Mouse (Mus musculus) forebrain, embryonic 10.5 days (tissue): ENCODE results near the gene Slc18a2. TPM values are rescaled to one million over a fixed set of nuclear protein-coding genes. Genes with fewer than 3 reads are reported as not detected.
A peak's percentile ranks its signal among the peaks of the same experiment; 100 is the strongest.

Experiments
- DNase-seq: peaks from one replicate; pipeline ENCODE4 v3.0.0-alpha.2; 2017; ENCODE audit warnings: low spot score; ENCODE audit errors: extremely low spot score
- H3K27ac ChIP-seq: fragments of 300-500 bp; sonication (generic); 2 replicates; pipeline ENCODE4 v1.5.1; 2016; ENCODE audit warnings: mild to moderate bottlenecking
- H3K27me3 ChIP-seq: fragments of 300-500 bp; sonication (generic); 2 replicates; pipeline ENCODE4 v1.6.1; 2016; ENCODE audit warnings: mild to moderate bottlenecking; ENCODE audit not compliant: poor library complexity, severe bottlenecking
- H3K36me3 ChIP-seq: fragments of 300-500 bp; sonication (generic); replicated peaks from 2 replicates; pipeline ENCODE4 v1.6.1; 2016; ENCODE audit warnings: mild to moderate bottlenecking, moderate library complexity
- H3K4me1 ChIP-seq: fragments of 300-500 bp; sonication (generic); 2 replicates; pipeline ENCODE4 v1.6.1; 2016
- H3K4me3 ChIP-seq: fragments of 300-500 bp; sonication (generic); 2 replicates; pipeline ENCODE4 v1.5.1; 2016; ENCODE audit warnings: mild to moderate bottlenecking, moderate library complexity
- H3K9me3 ChIP-seq: fragments of 300-500 bp; sonication (generic); 2 replicates; pipeline ENCODE4 v1.6.1; 2016; ENCODE audit warnings: mild to moderate bottlenecking, moderate library complexity
- WGBS: fragments of 180-500 bp; shearing (Covaris S2); methylation state at CpG from one replicate; pipeline ENCODE4 v1.1.7; 2016; 5-methylcytosine and 5-hydroxymethylcytosine counted together
- polyA plus RNA-seq: library from polyadenylated mRNA; unstranded; fragments of >200 nt; fragmentation: Nextera tagmentation; extraction: Ambion mirVana; gene quantifications from 2 replicates; pipeline ENCODE4 v1.2.1, GENCODE M21; 2016

Slc18a2 gene
- polyA plus RNA-seq, 1 experiment from 2014 or later = 10.8 TPM

DNA sequence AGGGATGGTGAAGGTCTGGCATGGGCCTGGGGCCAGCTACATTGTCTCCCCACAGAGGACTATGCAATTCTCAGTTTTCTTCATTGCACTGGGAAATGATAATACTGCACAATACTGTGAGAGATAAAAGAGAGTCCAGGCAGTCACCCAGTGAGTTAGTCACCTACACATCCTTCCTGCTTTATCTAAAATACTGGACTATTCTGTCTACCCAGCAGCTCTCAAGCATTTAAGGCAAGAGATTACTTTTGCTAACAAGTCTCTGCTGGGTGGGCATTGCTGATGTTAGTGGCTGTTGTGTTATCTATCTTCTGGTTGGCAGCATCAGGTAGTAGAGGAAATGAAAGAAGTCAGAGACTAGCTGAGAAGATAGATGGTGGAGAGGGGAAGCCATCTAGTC, 28.3 kb downstream of the Slc18a2 start:
- Histone ChIP-seq H3K4me1 (no peaks in the 10 kb centered on the region), H3K9me3 (no peaks in the 10 kb centered on the region), H3K27ac (no peak overlapping the region), H3K27me3 (no peaks in the 10 kb centered on the region), H3K4me3 (no peak overlapping the region), H3K36me3 (no peaks in the 10 kb centered on the region)
- DNase-seq = no peak

DNA sequence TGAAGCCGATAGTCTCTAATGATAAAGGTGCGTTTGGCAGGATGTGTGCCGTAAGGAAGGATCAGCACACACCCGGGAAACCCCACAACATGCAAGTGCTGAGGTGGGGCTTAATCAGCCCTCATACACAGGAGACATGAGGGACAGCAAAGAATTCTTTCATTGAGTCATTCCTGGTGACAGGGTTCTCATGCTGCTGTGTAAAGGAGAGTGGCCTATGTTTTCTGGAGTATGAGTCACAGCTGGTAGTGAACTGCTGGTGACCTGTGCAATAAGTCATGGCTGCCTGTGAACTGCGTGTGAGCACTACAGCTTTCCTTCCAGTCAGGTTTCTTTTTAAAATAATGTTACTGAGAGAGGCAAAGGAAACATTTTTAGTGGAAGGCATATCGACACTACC, 29.1 kb downstream of the Slc18a2 start:
- Histone ChIP-seq H3K27me3 (no peaks in the 10 kb centered on the region), H3K36me3 (no peaks in the 10 kb centered on the region), H3K4me3 (no peak overlapping the region), H3K27ac (no peak overlapping the region), H3K9me3 (no peaks in the 10 kb centered on the region), H3K4me1 (no peaks in the 10 kb centered on the region)
- WGBS = 94% methylated on average over 6 of the region's 6 CpGs
- no peak for DNase-seq

DNA sequence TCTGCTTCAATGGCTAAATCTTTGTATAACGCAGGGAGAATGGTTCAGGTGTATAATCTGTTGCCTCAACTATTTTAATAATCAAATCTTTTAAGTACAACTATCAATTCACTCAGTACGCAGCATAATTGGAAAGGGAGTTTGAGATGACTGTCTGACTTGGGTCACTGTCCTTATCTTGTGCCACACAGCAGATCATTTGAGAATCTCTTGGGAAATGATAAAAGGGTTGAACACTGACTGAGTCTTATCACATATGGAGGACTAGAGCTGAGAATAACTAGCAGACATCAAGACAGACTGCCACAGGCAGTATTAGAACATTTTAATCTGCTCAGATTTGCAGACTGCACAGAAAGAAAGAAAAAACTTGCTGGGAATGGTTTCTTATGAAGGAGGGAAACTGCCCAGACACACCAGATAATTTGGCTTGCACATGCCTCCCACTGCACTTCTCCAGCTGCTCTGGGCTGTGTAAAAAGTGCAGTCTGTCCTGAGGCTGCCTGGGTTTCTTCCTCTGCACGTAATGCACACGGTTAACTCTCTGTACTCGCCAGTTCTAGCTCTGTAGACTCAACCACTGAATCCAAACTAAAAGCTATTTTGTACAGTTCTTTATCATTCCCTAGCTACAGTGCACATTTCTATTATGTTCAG, 31.6 kb downstream of the Slc18a2 start:
- Histone ChIP-seq H3K9me3 (no peaks in the 10 kb centered on the region), H3K27me3 (no peaks in the 10 kb centered on the region), H3K36me3 (peaks cover 3% of the 10 kb centered on the region; the same call in 1 of the 2 replicates), H3K4me3 (no peak overlapping the region), H3K27ac (no peak overlapping the region), H3K4me1 (no peaks in the 10 kb centered on the region)
- DNase-seq = no peak
- WGBS = 89% methylated on average over 5 of the region's 5 CpGs

DNA sequence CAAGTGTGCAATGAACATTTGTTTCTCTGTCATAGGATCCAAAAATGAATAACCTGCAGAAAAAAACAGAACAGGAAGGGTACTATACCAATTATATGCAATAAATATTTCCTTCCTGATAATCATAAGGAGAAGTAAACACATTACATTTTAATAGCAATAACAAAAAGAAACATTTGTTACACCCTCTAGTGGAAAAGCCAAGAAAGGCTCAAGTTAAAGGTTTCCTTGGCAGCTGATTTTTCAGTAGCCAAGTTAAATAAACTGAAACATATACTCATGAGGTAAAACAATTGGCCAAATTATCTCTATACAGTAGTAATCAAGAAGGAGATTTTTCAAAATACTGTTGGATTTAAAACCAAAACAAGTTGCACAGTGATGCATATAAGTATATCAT, 54.6 kb downstream of the Slc18a2 start:
- no peak overlapping the region for H3K4me3 ChIP-seq
- H3K9me3 ChIP-seq = no peaks in the 10 kb centered on the region
- H3K4me1 ChIP-seq = no peaks in the 10 kb centered on the region
- no peak for DNase-seq
- H3K36me3 ChIP-seq = peaks cover 32% of the 10 kb centered on the region
- no peaks in the 10 kb centered on the region for H3K27me3 ChIP-seq
- no peak overlapping the region for H3K27ac ChIP-seq

DNA sequence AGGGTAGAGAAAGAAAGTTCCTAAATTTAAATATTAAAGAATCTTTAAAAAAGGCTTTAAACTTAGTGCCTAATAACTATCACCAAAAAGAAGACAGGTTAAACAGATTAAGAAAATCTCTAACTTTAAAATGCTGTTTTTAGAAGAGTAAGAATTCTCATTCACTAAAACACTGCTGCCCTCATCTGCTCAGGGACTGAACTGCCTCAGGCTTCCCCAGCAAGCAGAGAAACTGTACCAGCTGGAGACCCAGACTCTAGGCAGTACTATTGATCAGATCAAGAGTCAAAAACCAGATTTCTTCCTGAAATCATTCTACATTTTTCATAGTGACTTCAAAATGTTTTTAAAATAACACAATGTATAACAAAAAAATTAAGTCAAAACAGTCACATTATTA, 55.9 kb downstream of the Slc18a2 start:
- DNase-seq = no peak

DNA sequence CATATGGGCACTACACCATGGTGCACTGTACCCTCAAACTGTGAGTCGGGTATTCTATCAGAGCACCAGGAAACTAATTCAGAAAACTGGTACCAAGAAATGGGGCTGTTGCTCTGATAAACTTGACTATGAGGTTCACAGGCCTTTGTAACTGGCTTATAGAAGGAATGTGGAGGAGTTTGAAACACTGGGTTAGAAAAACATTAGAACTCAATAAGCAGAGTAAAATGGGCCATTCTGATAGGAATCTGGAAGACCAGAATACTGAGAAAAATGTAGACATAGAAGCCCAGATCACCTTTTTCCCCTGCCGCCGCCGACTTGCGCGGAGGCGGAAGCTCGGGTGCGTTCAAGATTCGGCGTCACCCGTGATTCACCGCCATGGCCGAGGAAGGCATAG, 61.3 kb downstream of the Slc18a2 start, which contains the start of gene Rps12-ps3:
Gene Rps12-ps3 (plus strand): TSS at position 301 of the 400 bp plus-strand sequence.
- no peaks in the 10 kb centered on the region for H3K27me3 ChIP-seq
- no peak within 1 kb of the TSS for H3K4me3 ChIP-seq
- H3K4me1 ChIP-seq = no peaks in the 10 kb centered on the region
- peaks cover 50% of the 10 kb centered on the region for H3K36me3 ChIP-seq
- no peaks in the 10 kb centered on the region for H3K9me3 ChIP-seq
- no peak within 1 kb of the TSS for H3K27ac ChIP-seq
- DNase-seq = no peak
- 95% methylated on average over 14 of the region's 14 CpGs for WGBS

More for the DNA sequence above, 55.9 kb downstream of the Slc18a2 start:
- H3K36me3 ChIP-seq = peaks cover 38% of the 10 kb centered on the region
- H3K4me3 ChIP-seq = no peak overlapping the region
- H3K27ac ChIP-seq = no peak overlapping the region
- H3K27me3 ChIP-seq = no peaks in the 10 kb centered on the region
- H3K9me3 ChIP-seq = no peaks in the 10 kb centered on the region
- H3K4me1 ChIP-seq = no peaks in the 10 kb centered on the region

DNA sequence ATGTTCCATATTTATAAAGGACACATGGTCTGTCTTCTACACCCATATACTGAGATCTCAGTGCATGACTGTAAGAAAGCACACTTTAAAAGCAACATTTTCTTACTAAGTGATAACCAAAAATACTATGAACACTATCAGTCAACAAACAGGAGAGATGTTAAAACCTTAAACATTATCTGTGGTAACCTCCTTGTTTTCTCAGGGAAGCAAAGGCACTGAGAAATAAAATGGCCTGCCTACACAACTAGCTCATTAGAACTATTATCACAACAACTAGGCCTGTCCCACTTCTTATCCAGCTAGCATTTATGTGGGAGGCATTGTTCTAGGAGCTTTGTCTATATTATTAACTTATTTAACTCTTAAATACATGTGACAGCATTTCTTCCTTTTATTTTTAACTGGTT, 70.1 kb downstream of the Slc18a2 start:
- no peaks in the 10 kb centered on the region for H3K9me3 ChIP-seq
- H3K27ac ChIP-seq = no peak overlapping the region
- DNase-seq = no peak
- H3K4me1 ChIP-seq = no peaks in the 10 kb centered on the region
- H3K4me3 ChIP-seq = no peak overlapping the region
- H3K27me3 ChIP-seq = no peaks in the 10 kb centered on the region
- peaks cover 17% of the 10 kb centered on the region for H3K36me3 ChIP-seq

DNA sequence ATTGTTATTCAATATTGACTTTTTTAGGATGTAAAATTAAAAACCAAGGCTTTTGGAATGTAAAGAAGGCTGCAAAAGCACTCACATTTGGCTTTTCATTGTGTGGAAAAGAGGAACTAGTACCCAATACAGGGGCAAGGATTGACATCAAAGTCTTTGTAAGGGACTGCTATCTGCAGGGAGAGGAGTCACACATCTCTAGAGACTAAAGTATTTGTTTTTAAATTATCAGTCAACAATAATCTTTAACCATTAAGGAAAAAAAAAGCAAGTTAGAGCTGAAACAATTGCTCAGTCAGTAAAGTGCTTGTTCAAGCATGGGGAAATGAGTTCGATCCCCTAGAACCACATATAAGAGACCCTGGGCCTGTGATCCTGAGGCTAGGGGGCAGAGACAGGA, 76.0 kb downstream of the Slc18a2 start:
- H3K27ac ChIP-seq = no peak overlapping the region
- H3K36me3 ChIP-seq = peaks cover 20% of the 10 kb centered on the region
- no peaks in the 10 kb centered on the region for H3K27me3 ChIP-seq
- H3K4me3 ChIP-seq = no peak overlapping the region
- no peaks in the 10 kb centered on the region for H3K9me3 ChIP-seq
- DNase-seq = no peak
- peaks cover 23% of the 10 kb centered on the region for H3K4me1 ChIP-seq
- whole genome bisulfite sequencing = 88% methylated on average over 1 of the region's 1 CpGs

DNA sequence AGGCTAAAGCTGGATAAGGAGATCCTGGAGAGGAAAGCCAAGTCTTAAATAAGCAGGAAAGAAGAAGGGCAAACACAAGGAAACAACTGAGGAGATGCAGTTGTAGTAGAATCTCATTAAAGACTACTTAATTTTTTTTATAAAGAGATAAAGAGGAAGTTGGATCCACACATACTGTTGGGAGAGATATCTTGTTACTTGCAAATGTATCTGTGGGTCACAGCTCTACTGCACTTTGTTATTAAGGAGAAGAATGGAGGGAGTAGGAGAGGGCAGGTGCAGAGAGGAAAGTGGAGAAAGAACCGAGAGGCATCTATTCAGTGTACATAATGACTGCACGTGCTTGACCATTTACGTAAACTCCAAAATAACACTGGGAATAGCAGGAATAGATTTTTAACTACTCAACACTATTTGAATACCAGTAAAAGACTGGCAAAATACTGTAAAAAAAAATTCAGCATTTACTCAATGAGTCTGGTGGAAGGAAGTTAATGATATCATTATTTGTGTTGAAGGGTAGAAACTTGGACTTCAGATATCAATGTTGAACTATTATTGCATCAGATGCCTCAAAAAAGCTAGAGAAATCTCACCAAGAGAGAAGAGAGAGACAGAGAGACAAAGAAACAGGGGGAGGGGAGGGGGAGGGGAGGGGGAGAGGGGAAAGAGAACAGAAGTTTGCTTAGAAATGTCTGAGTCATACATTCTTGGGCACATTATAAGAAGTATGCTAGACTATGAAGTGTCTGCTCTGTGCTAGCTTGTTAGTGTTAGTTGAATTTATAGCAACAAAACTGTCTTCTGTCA, 77.4 kb downstream of the Slc18a2 start:
- 91% methylated on average over 3 of the region's 3 CpGs for WGBS
- H3K27me3 ChIP-seq = no peaks in the 10 kb centered on the region
- H3K4me1 ChIP-seq = peaks cover 37% of the 10 kb centered on the region
- H3K27ac ChIP-seq = no peak overlapping the region
- H3K36me3 ChIP-seq = peaks cover 18% of the 10 kb centered on the region
- no peaks in the 10 kb centered on the region for H3K9me3 ChIP-seq
- DNase-seq = no peak
- H3K4me3 ChIP-seq = no peak overlapping the region

DNA sequence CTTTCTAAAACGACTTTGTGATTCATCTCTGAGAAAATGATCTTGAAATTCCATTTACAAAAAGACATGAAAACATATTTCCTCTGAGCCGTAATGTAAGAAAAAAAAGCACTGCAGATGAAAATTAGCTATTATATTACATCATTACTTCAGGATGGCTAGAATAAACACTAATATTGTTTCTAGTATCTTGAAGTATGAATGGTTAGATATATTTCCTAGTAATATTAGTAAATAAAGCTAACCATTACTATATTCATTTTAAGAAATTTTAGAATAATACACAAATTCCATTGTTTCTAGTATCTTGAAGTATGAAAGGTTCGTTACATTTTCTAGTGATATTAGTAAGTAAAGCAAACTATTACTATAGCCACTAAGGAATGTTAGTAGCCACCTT, 79.2 kb downstream of the Slc18a2 start:
- no peak overlapping the region for H3K4me3 ChIP-seq
- peaks cover 12% of the 10 kb centered on the region for H3K36me3 ChIP-seq
- H3K4me1 ChIP-seq = peaks cover 56% of the 10 kb centered on the region
- DNase-seq = no peak
- WGBS = 91% methylated on average over 3 of the region's 3 CpGs
- no peak overlapping the region for H3K27ac ChIP-seq
- no peaks in the 10 kb centered on the region for H3K27me3 ChIP-seq
- no peaks in the 10 kb centered on the region for H3K9me3 ChIP-seq

DNA sequence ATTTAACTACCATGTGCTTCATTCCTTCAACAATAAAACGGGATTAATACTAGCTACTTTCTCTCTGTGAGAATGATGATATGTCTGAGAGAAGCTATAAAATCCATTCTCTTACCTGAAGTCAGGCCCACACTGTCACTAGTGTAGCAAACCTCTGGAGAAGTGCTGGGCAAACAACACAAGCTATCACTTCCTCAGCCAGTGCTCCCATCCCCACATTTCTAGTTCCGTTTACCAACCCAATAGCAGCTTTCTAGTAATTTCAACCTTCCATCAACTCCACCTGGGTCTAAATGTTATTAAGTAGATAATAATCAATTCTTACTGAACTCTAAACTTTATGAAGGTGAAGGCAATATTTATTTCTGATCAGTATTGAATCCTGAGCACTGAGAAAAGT, 82.3 kb downstream of the Slc18a2 start:
- H3K36me3 ChIP-seq = no peaks in the 10 kb centered on the region
- H3K4me1 ChIP-seq = peaks cover 69% of the 10 kb centered on the region
- 0 out of 2 replicates have a peak, but pooled peaks cover 4% of the 10 kb centered on the region for H3K27me3 ChIP-seq
- no peaks in the 10 kb centered on the region for H3K9me3 ChIP-seq
- no peak for DNase-seq
- H3K4me3 ChIP-seq = peak overlapping the region; percentile 75
- no peak overlapping the region for H3K27ac ChIP-seq
- WGBS = 44% methylated on average over 2 of the region's 2 CpGs

DNA sequence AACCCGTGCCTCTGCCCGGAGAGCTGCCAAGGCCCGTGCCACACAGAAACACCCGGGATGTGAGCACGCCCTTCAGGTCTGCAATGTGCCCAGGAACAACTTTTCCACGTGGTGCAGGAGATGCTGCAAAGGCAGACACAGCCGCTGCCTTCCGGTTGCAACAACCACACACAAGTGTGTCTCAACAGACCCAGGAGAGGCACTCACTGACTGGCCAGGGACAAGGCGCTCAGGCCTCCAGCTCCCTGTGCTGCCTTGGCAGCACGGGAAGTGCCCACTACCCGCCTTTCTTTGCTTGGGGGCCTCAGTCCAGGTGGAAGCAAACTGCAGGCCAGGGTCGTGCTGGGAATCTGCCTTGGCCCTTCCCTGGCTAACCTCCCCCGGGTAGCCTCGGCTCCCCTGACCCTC, 83.6 kb downstream of the Slc18a2 start:
- H3K4me3 ChIP-seq = peak overlapping the region; percentile 75
- H3K9me3 ChIP-seq = no peaks in the 10 kb centered on the region
- 0 out of 2 replicates have a peak, but pooled peaks cover 4% of the 10 kb centered on the region for H3K27me3 ChIP-seq
- peak overlapping the region; percentile 98 for H3K27ac ChIP-seq
- peak; percentile 41 for DNase-seq
- H3K4me1 ChIP-seq = peaks cover 59% of the 10 kb centered on the region
- under 1% methylated on average over 14 of the region's 14 CpGs for WGBS
- no peaks in the 10 kb centered on the region for H3K36me3 ChIP-seq

DNA sequence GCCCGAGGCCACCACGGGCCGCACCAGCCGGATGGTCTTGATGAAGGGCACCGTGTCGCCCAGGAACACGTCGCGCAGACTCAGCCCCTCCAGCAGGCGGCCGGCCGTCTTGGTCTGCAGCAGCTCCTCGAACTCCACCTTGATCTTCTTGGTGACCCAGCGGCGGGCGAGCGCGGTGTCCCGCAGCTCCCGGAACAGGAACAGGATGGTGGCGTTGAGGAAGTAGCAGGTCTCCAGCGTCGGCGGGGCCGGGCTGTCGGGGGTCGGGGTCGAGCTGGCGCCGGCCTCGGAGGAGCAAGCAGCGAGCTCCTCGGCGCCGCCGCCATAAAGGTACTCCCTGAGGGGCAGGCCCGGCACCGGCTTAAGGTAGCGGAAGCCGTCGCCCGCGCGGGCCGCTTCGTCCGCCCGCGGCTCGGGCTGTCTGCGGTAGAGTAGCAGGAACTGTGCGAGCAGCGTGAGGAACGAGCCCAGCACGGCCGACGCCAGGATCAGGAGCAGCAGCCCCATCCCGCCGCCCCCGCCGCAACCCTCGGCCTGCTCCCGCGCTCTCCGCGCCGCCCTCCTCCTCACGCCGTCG, 84.5 kb downstream of the Slc18a2 start:
- Histone ChIP-seq H3K27ac (peak overlapping the region; percentile 98), H3K9me3 (no peaks in the 10 kb centered on the region), H3K4me3 (peak overlapping the region; percentile 75), H3K36me3 (no peaks in the 10 kb centered on the region), H3K27me3 (0 out of 2 replicates have a peak, but pooled peaks cover 4% of the 10 kb centered on the region), H3K4me1 (peaks cover 59% of the 10 kb centered on the region)
- peak; percentile 70 for DNase-seq
- WGBS = under 1% methylated on average over 70 of the region's 70 CpGs
